Mouse (Mus musculus) lung, embryonic 15.5 days (tissue): ENCODE measurements around the gene Rab13. TPM values are rescaled to one million over a fixed set of nuclear protein-coding genes. Genes with fewer than 3 reads are reported as not detected.

Experiments
- ATAC-seq: fragments of 200-750 bp; cut with Nextera tagmentation; 2 replicates; pipeline ENCODE4 v1.8.0; 2017; ENCODE audit warnings: moderate number of reproducible peaks, borderline replicate concordance; ENCODE audit not compliant: low FRiP score, low TSS enrichment; ENCODE audit errors: extremely low read depth
- H3K27ac ChIP-seq: fragments of 300-500 bp; sonication (generic); 2 replicates; pipeline ENCODE4 v1.5.1; 2015; ENCODE audit warnings: moderate library complexity, mild to moderate bottlenecking, inconsistent platforms
- H3K27me3 ChIP-seq: fragments of 300-500 bp; sonication (generic); 2 replicates; pipeline ENCODE4 v1.6.1; 2015; ENCODE audit warnings: inconsistent platforms
- H3K36me3 ChIP-seq: fragments of 300-500 bp; sonication (generic); 2 replicates; pipeline ENCODE4 v1.6.1; 2015; ENCODE audit warnings: inconsistent platforms
- H3K4me1 ChIP-seq: fragments of 300-500 bp; sonication (generic); 2 replicates; pipeline ENCODE4 v1.6.1; 2015; ENCODE audit warnings: inconsistent platforms
- H3K4me2 ChIP-seq: fragments of 300-500 bp; sonication (generic); 2 replicates; pipeline ENCODE4 v1.6.1; 2015; ENCODE audit warnings: inconsistent platforms, mild to moderate bottlenecking, moderate library complexity
- H3K4me3 ChIP-seq: fragments of 300-500 bp; sonication (generic); 2 replicates; pipeline ENCODE4 v1.5.1; 2015; ENCODE audit warnings: mild to moderate bottlenecking, inconsistent platforms
- H3K9ac ChIP-seq: fragments of 300-500 bp; sonication (generic); 2 replicates; pipeline ENCODE4 v1.6.1; 2015; ENCODE audit warnings: inconsistent platforms
- H3K9me3 ChIP-seq: fragments of 300-500 bp; sonication (generic); 2 replicates; pipeline ENCODE4 v1.6.1; 2016; ENCODE audit warnings: inconsistent platforms
- WGBS: fragments of 180-500 bp; shearing (Covaris S2); methylation state at CpG from one replicate; pipeline ENCODE4 v1.1.7; 2015; 5-methylcytosine and 5-hydroxymethylcytosine counted together
- polyA plus RNA-seq: library from polyadenylated mRNA; unstranded; fragments of >200 nt; fragmentation: Nextera tagmentation; extraction: Ambion mirVana; gene quantifications from 2 replicates; pipeline ENCODE4 v1.2.1, GENCODE M21; 2015

Gene Rab13
- 35.8 and 40.0 TPM in 2 replicates for polyA plus RNA-seq

- Histone ChIP-seq H3K36me3 (peaks cover 40% of the 10 kb centered on the region), H3K27ac (peak within 1 kb of the TSS; percentile 76), H3K27me3 (no peaks in the 10 kb centered on the region), H3K9ac (peak within 1 kb of the TSS; percentile 91), H3K4me1 (peaks cover 28% of the 10 kb centered on the region), H3K4me2 (peak within 1 kb of the TSS; percentile 92), H3K9me3 (no peaks in the 10 kb centered on the region), H3K4me3 (peak within 1 kb of the TSS; percentile 85)
- under 1% methylated on average over 42 of the region's 42 CpGs for WGBS
- ATAC-seq = peak; percentile 93
Observed at GRCm38 (mm10) chr3:90213377-90213866, at the start of gene Rab13, which contains the start of gene Rps27. Rab13 (plus strand) TSS chr3:90213695. Rps27 (minus strand) TSS chr3:90213651.

GRCm38 (mm10) chr3:90179566-90179965, 33.9 kb upstream of the Rab13 start:
- no peaks in the 10 kb centered on the region for H3K9me3 ChIP-seq
- H3K27me3 ChIP-seq = no peaks in the 10 kb centered on the region
- 56% methylated on average over 3 of the region's 3 CpGs for WGBS
- no peak for ATAC-seq
- H3K4me2 ChIP-seq = no peak overlapping the region
- H3K9ac ChIP-seq = no peak overlapping the region
- no peak overlapping the region for H3K4me3 ChIP-seq
- H3K36me3 ChIP-seq = no peaks in the 10 kb centered on the region
- no peak overlapping the region for H3K27ac ChIP-seq
- no peaks in the 10 kb centered on the region for H3K4me1 ChIP-seq

- H3K27ac ChIP-seq = no peak overlapping the region
- 57% methylated on average over 3 of the region's 3 CpGs for WGBS
- H3K4me1 ChIP-seq = no peaks in the 10 kb centered on the region
- no peak for ATAC-seq
- H3K9me3 ChIP-seq = no peaks in the 10 kb centered on the region
- H3K4me2 ChIP-seq = no peak overlapping the region
- no peak overlapping the region for H3K9ac ChIP-seq
- H3K4me3 ChIP-seq = no peak overlapping the region
- no peaks in the 10 kb centered on the region for H3K27me3 ChIP-seq
- H3K36me3 ChIP-seq = no peaks in the 10 kb centered on the region
Observed at GRCm38 (mm10) chr3:90183581-90183980, 29.9 kb upstream of the Rab13 start.

- Histone ChIP-seq H3K4me2 (no peak overlapping the region), H3K27ac (no peak overlapping the region), H3K9ac (no peak overlapping the region), H3K4me1 (no peaks in the 10 kb centered on the region), H3K9me3 (no peaks in the 10 kb centered on the region), H3K27me3 (no peaks in the 10 kb centered on the region), H3K4me3 (no peak overlapping the region), H3K36me3 (no peaks in the 10 kb centered on the region)
- ATAC-seq = no peak
- 63% methylated on average over 11 of the region's 11 CpGs for WGBS
Observed at GRCm38 (mm10) chr3:90190859-90191510, 22.5 kb upstream of the Rab13 start.

- H3K4me3 ChIP-seq = no peak overlapping the region
- no peaks in the 10 kb centered on the region for H3K36me3 ChIP-seq
- H3K27me3 ChIP-seq = no peaks in the 10 kb centered on the region
- H3K9me3 ChIP-seq = no peaks in the 10 kb centered on the region
- H3K27ac ChIP-seq = no peak overlapping the region
- no peaks in the 10 kb centered on the region for H3K4me1 ChIP-seq
- no peak overlapping the region for H3K9ac ChIP-seq
- no peak for ATAC-seq
- H3K4me2 ChIP-seq = no peak overlapping the region
- WGBS = 47% methylated on average over 4 of the region's 4 CpGs
Observed at GRCm38 (mm10) chr3:90194759-90195158, 18.7 kb upstream of the Rab13 start.

- 60% methylated on average over 1 of the region's 1 CpGs for WGBS
Observed at GRCm38 (mm10) chr3:90195644-90196043, 17.9 kb upstream of the Rab13 start.

GRCm38 (mm10) chr3:90197548-90197947, 15.9 kb upstream of the Rab13 start:
- no peak for ATAC-seq
- Histone ChIP-seq H3K4me1 (no peaks in the 10 kb centered on the region), H3K27me3 (no peaks in the 10 kb centered on the region), H3K27ac (no peak overlapping the region), H3K9ac (no peak overlapping the region), H3K9me3 (no peaks in the 10 kb centered on the region), H3K36me3 (no peaks in the 10 kb centered on the region), H3K4me2 (no peak overlapping the region), H3K4me3 (no peak overlapping the region)
- WGBS = 74% methylated on average over 1 of the region's 1 CpGs

More at GRCm38 (mm10) chr3:90195644-90196043, 17.9 kb upstream of the Rab13 start:
- no peaks in the 10 kb centered on the region for H3K36me3 ChIP-seq
- H3K9ac ChIP-seq = no peak overlapping the region
- no peak overlapping the region for H3K4me3 ChIP-seq
- no peaks in the 10 kb centered on the region for H3K9me3 ChIP-seq
- H3K4me2 ChIP-seq = no peak overlapping the region
- H3K27ac ChIP-seq = no peak overlapping the region
- H3K4me1 ChIP-seq = no peaks in the 10 kb centered on the region
- no peak for ATAC-seq
- no peaks in the 10 kb centered on the region for H3K27me3 ChIP-seq

- peaks cover 4% of the 10 kb centered on the region for H3K36me3 ChIP-seq
- H3K9me3 ChIP-seq = no peaks in the 10 kb centered on the region
- H3K9ac ChIP-seq = no peak overlapping the region
- ATAC-seq = no peak
- WGBS = 50% methylated on average over 1 of the region's 1 CpGs
- no peaks in the 10 kb centered on the region for H3K27me3 ChIP-seq
- H3K4me1 ChIP-seq = no peaks in the 10 kb centered on the region
- H3K4me3 ChIP-seq = no peak overlapping the region
- H3K4me2 ChIP-seq = no peak overlapping the region
- H3K27ac ChIP-seq = no peak overlapping the region
Observed at GRCm38 (mm10) chr3:90202884-90203283, 10.6 kb upstream of the Rab13 start.

GRCm38 (mm10) chr3:90203619-90204018, 9.9 kb upstream of the Rab13 start:
- Histone ChIP-seq H3K4me2 (no peak overlapping the region), H3K9me3 (no peaks in the 10 kb centered on the region)
- WGBS = 59% methylated on average over 5 of the region's 5 CpGs

GRCm38 (mm10) chr3:90204582-90204981, 8.9 kb upstream of the Rab13 start:
- no peak for ATAC-seq
- Histone ChIP-seq H3K9me3 (no peaks in the 10 kb centered on the region), H3K27me3 (no peaks in the 10 kb centered on the region), H3K36me3 (peaks cover 20% of the 10 kb centered on the region), H3K4me3 (no peak overlapping the region), H3K4me2 (no peak overlapping the region), H3K4me1 (no peaks in the 10 kb centered on the region), H3K9ac (no peak overlapping the region), H3K27ac (no peak overlapping the region)
- WGBS = 96% methylated on average over 2 of the region's 2 CpGs

More at GRCm38 (mm10) chr3:90203619-90204018, 9.9 kb upstream of the Rab13 start:
- Histone ChIP-seq H3K36me3 (peaks cover 11% of the 10 kb centered on the region), H3K27ac (no peak overlapping the region), H3K27me3 (no peaks in the 10 kb centered on the region), H3K4me3 (no peak overlapping the region), H3K4me1 (no peaks in the 10 kb centered on the region), H3K9ac (no peak overlapping the region)
- ATAC-seq = no peak

GRCm38 (mm10) chr3:90208662-90209061, 4.8 kb upstream of the Rab13 start:
- Histone ChIP-seq H3K36me3 (peaks cover 50% of the 10 kb centered on the region), H3K4me3 (no peak overlapping the region), H3K27ac (no peak overlapping the region), H3K4me1 (peaks cover 23% of the 10 kb centered on the region), H3K27me3 (no peaks in the 10 kb centered on the region), H3K9me3 (no peaks in the 10 kb centered on the region), H3K4me2 (no peak overlapping the region), H3K9ac (no peak overlapping the region)
- no peak for ATAC-seq
- WGBS = 75% methylated on average over 2 of the region's 2 CpGs

- peaks cover 28% of the 10 kb centered on the region for H3K4me1 ChIP-seq
- no peak overlapping the region for H3K4me2 ChIP-seq
- H3K9me3 ChIP-seq = no peaks in the 10 kb centered on the region
- no peak overlapping the region for H3K27ac ChIP-seq
- H3K4me3 ChIP-seq = no peak overlapping the region
- no peak overlapping the region for H3K9ac ChIP-seq
- no peaks in the 10 kb centered on the region for H3K27me3 ChIP-seq
- peaks cover 50% of the 10 kb centered on the region for H3K36me3 ChIP-seq
- 86% methylated on average over 5 of the region's 5 CpGs for WGBS
- ATAC-seq = no peak
Observed at GRCm38 (mm10) chr3:90209908-90210566, 3.5 kb upstream of the Rab13 start.
